Mouse (Mus musculus) megakaryocyte-erythroid progenitor cell, adult 5 weeks (primary cell): ENCODE data around the gene Rasgef1b. TPM values are rescaled to one million over a fixed set of nuclear protein-coding genes. Genes with fewer than 3 reads are reported as not detected.

ENCODE experiments used
- polyA plus RNA-seq: library from polyadenylated mRNA; stranded (reverse); fragments of >175 nt; gene quantifications from 2 replicates; pipeline ENCODE4 v1.2.3, GENCODE M21; 2012

The Rasgef1b gene
- 6.2 and 10.2 TPM in 2 replicates for polyA plus RNA-seq

GRCm38 (mm10) chr5:99728649-99729212 lies at the start of gene Rasgef1b:
TSS of gene Rasgef1b (minus strand) at chr5:99729065.

Other genes starting within 250 kb of the Rasgef1b start
- not detected in 2 replicates for gene Vamp9, start 177.2 kb upstream of the Rasgef1b start, polyA plus RNA-seq
- 326 and 488 TPM in 2 replicates for gene Hnrnpd, start 249.9 kb upstream of the Rasgef1b start, polyA plus RNA-seq
- 12.0 and 14.1 TPM in 2 replicates for gene 4930524J08Rik, start 250.0 kb upstream of the Rasgef1b start, polyA plus RNA-seq